Mouse (Mus musculus) forebrain, embryonic 13.5 days (tissue): Measurements from ENCODE around the gene Btbd1. TPM values are rescaled to one million over a fixed set of nuclear protein-coding genes. Genes with fewer than 3 reads are reported as not detected.

Source experiments
- ATAC-seq: fragments of 200-750 bp; cut with Nextera tagmentation; 2 replicates; pipeline ENCODE4 v1.8.0; 2017
- H3K27ac ChIP-seq: fragments of 300-500 bp; sonication (generic); 2 replicates; pipeline ENCODE4 v1.5.1; 2015; ENCODE audit warnings: inconsistent platforms, mild to moderate bottlenecking, moderate library complexity
- H3K27me3 ChIP-seq: fragments of 300-500 bp; sonication (generic); 2 replicates; pipeline ENCODE4 v1.6.1; 2015; ENCODE audit warnings: mild to moderate bottlenecking, inconsistent platforms
- H3K36me3 ChIP-seq: fragments of 300-500 bp; sonication (generic); 2 replicates; pipeline ENCODE4 v1.6.1; 2015; ENCODE audit warnings: mild to moderate bottlenecking, inconsistent platforms; ENCODE audit not compliant: poor library complexity, severe bottlenecking
- H3K4me1 ChIP-seq: fragments of 300-500 bp; sonication (generic); 2 replicates; pipeline ENCODE4 v1.6.1; 2015; ENCODE audit warnings: inconsistent platforms
- H3K4me2 ChIP-seq: fragments of 300-500 bp; sonication (generic); 2 replicates; pipeline ENCODE4 v1.6.1; 2015; ENCODE audit warnings: inconsistent platforms, mild to moderate bottlenecking, moderate library complexity
- H3K4me3 ChIP-seq: fragments of 300-500 bp; sonication (generic); 2 replicates; pipeline ENCODE4 v1.5.1; 2015; ENCODE audit warnings: mild to moderate bottlenecking, inconsistent platforms
- H3K9ac ChIP-seq: fragments of 300-500 bp; sonication (generic); 2 replicates; pipeline ENCODE4 v1.6.1; 2015; ENCODE audit warnings: mild to moderate bottlenecking, inconsistent platforms
- H3K9me3 ChIP-seq: fragments of 300-500 bp; sonication (generic); replicated peaks from 2 replicates; pipeline ENCODE4 v1.6.1; 2016; ENCODE audit warnings: inconsistent platforms
- WGBS: fragments of 180-500 bp; shearing (Covaris S2); methylation state at CpG from one replicate; pipeline ENCODE4 v1.1.7; 2015; 5-methylcytosine and 5-hydroxymethylcytosine counted together
- polyA plus RNA-seq: library from polyadenylated mRNA; unstranded; fragments of >200 nt; fragmentation: Nextera tagmentation; extraction: Ambion mirVana; gene quantifications from 2 replicates; pipeline ENCODE4 v1.2.1, GENCODE M21; 2015

Btbd1 gene
- polyA plus RNA-seq, 1 experiment from 2014 or later = 86.9 TPM

DNA sequence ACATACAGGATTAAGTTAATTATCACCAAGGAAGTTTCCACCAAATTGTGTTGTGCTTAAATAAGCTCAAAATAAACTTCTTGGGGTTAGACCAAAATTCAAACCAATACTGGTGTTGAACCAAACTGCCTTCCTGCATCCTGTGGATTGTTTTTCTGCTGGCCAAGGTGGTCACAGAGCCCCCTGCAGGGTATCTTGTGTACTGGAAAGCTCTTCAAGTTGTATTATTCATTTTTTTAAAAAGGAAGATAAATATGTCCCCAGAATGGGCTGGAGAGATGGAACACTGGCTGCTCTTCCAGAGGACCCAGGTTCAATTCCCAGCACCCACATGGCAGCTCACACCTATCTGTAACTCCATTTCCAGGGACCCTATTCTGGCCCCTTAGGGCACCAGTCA lies 5.6 kb upstream of the Btbd1 start:
- Histone ChIP-seq H3K27me3 (no peaks in the 10 kb centered on the region), H3K4me1 (0 out of 2 replicates have a peak, but pooled peaks cover 2% of the 10 kb centered on the region), H3K9ac (no peak overlapping the region), H3K27ac (no peak overlapping the region), H3K9me3 (no peaks in the 10 kb centered on the region), H3K4me2 (no peak overlapping the region), H3K4me3 (no peak overlapping the region), H3K36me3 (no peaks in the 10 kb centered on the region)
- no peak for ATAC-seq

- no peaks in the 10 kb centered on the region for H3K27me3 ChIP-seq
- H3K9me3 ChIP-seq = no peaks in the 10 kb centered on the region
- no peaks in the 10 kb centered on the region for H3K36me3 ChIP-seq
- H3K4me2 ChIP-seq = peak overlapping the region; percentile 68
- peak; percentile 80 for ATAC-seq
- under 1% methylated on average over 73 of the region's 91 CpGs for WGBS
- peak overlapping the region; percentile 96 for H3K27ac ChIP-seq
- H3K4me3 ChIP-seq = peak overlapping the region; percentile 74
- H3K9ac ChIP-seq = peak overlapping the region; percentile 91
- peaks cover 40% of the 10 kb centered on the region for H3K4me1 ChIP-seq
Observed at GRCm38 (mm10) chr7:81828681-81829378, 401 bp downstream of the Btbd1 start.

DNA sequence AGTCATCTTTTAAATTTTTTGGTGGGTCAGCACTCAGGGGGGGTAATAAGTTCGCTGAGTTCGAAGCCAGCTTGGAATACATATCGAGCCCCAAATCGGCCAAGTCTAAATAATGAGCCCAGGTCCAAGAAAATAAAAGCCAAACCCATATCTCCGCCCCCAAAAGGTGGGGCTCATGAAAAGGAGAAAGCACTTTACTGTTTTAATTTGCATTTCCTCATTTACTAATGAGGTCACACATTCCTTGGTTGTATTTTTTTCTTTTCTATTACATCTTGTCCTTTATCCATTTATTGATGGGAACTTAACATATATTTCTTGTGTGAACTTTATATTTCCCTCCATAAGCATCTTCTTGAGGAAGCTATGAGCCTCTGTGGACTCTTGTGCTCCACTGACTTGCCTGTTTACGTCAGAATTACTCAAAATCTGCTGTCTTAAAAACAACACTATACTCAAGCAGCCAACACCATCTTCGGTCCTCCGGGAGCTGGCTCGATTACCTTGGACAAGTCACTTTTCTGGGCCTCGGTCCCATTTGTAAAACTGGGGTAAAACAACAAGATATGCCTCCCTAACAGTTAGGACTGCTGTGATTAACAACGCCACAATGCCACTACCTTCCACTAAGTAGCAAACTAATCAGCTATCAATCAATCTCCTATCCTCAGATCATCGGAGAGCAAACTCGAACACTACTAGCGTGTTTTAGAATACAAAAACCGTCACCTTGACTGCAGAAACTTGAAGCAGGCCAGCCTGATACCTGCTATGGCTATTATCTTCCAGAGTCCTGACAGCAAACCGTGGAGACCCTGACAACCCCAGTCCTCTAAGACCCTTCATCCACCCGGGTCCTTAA lies 1.2 kb downstream of the Btbd1 start:
- Histone ChIP-seq H3K9ac (peak overlapping the region; percentile 91), H3K4me3 (peak overlapping the region; percentile 74), H3K4me2 (peak overlapping the region; percentile 68), H3K36me3 (no peaks in the 10 kb centered on the region), H3K4me1 (peaks cover 40% of the 10 kb centered on the region), H3K27me3 (no peaks in the 10 kb centered on the region), H3K27ac (peak overlapping the region; percentile 96), H3K9me3 (no peaks in the 10 kb centered on the region)
- 19% methylated on average over 17 of the region's 17 CpGs for WGBS
- no peak for ATAC-seq

GRCm38 (mm10) chr7:81825381-81825780 lies 3.9 kb downstream of the Btbd1 start:
- Histone ChIP-seq H3K4me1 (peaks cover 40% of the 10 kb centered on the region), H3K27me3 (no peaks in the 10 kb centered on the region), H3K9ac (no peak overlapping the region), H3K9me3 (no peaks in the 10 kb centered on the region), H3K27ac (no peak overlapping the region), H3K4me3 (no peak overlapping the region), H3K36me3 (no peaks in the 10 kb centered on the region), H3K4me2 (peak overlapping the region; percentile 36)
- no peak for ATAC-seq
- WGBS = 37% methylated on average over 3 of the region's 3 CpGs

DNA sequence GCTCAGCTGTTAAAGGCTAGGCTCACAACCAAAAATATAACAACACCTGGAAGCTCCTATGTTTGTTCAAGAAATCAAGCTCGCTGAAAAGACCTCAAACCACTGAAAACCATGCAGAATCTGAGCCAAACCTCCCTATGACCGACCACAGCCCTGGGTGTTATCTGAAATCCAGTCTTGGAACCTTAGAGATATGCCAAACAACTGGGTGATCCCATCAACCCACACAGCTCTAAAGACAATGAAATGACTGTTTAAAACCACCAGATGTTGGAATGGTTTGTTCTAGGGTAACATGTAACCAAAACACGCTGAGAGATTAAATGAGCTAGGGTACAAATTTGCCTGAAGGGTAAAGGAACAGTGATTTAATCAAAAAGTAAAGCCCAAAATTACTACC lies 4.3 kb downstream of the Btbd1 start:
- Histone ChIP-seq H3K9me3 (no peaks in the 10 kb centered on the region), H3K4me1 (peaks cover 38% of the 10 kb centered on the region), H3K27ac (no peak overlapping the region), H3K27me3 (no peaks in the 10 kb centered on the region), H3K4me3 (no peak overlapping the region), H3K9ac (no peak overlapping the region), H3K4me2 (no peak overlapping the region), H3K36me3 (no peaks in the 10 kb centered on the region)
- ATAC-seq = no peak
- 82% methylated on average over 3 of the region's 3 CpGs for WGBS

- peak overlapping the region; percentile 76 for H3K27ac ChIP-seq
- peak; percentile 53; the same call in 1 of the 2 replicates for ATAC-seq
- WGBS = 65% methylated on average over 5 of the region's 5 CpGs
Observed at GRCm38 (mm10) chr7:81806067-81806466, 23.2 kb downstream of the Btbd1 start.

GRCm38 (mm10) chr7:81789095-81789757 lies 40.0 kb downstream of the Btbd1 start, which contains the start of gene 3110040N11Rik:
3110040N11Rik (minus strand) TSS chr7:81789478.
- WGBS = under 1% methylated on average over 38 of the region's 38 CpGs

More at GRCm38 (mm10) chr7:81806067-81806466, 23.2 kb downstream of the Btbd1 start:
- no peak overlapping the region for H3K4me3 ChIP-seq
- no peak overlapping the region for H3K4me2 ChIP-seq
- peak overlapping the region; percentile 40 for H3K9ac ChIP-seq
- peaks cover 9% of the 10 kb centered on the region; the same call in 1 of the 2 replicates for H3K36me3 ChIP-seq
- H3K27me3 ChIP-seq = no peaks in the 10 kb centered on the region
- peaks cover 6% of the 10 kb centered on the region for H3K4me1 ChIP-seq
- no peaks in the 10 kb centered on the region for H3K9me3 ChIP-seq

DNA sequence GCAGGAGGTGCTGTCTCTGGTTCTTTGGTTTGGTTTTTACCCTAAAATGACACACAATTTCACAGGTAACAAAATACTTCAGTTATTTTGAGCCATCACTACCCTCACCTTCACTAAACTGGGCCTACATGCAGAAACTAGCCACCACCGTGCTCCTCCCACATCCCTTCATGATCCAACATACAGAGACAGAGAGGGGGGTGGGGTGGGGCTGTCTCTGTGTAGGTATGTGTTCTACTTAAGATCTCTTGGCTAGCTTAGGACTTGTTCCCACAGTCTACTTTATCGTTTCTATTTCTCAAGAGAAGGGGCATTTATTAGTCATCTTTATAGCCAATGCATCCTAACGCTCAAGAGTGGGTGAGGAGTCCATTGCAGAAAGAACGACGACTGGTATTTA lies 40.7 kb downstream of the Btbd1 start:
- peak overlapping the region; percentile 82 for H3K9ac ChIP-seq
- ATAC-seq = peak; percentile 31; the same call in 1 of the 2 replicates
- no peaks in the 10 kb centered on the region for H3K9me3 ChIP-seq
- peaks cover 12% of the 10 kb centered on the region for H3K4me1 ChIP-seq
- H3K4me3 ChIP-seq = peak overlapping the region; percentile 64
- peak overlapping the region; percentile 82 for H3K4me2 ChIP-seq
- H3K27ac ChIP-seq = peak overlapping the region; percentile 99
- WGBS = 7% methylated on average over 5 of the region's 5 CpGs
- peaks cover 20% of the 10 kb centered on the region for H3K36me3 ChIP-seq
- H3K27me3 ChIP-seq = no peaks in the 10 kb centered on the region

More at GRCm38 (mm10) chr7:81789095-81789757, 40.0 kb downstream of the Btbd1 start, which contains the start of gene 3110040N11Rik:
- Histone ChIP-seq H3K4me3 (peak within 1 kb of the TSS; percentile 64), H3K36me3 (peaks cover 25% of the 10 kb centered on the region), H3K4me2 (peak within 1 kb of the TSS; percentile 82), H3K9ac (peak within 1 kb of the TSS; percentile 82), H3K27me3 (no peaks in the 10 kb centered on the region), H3K27ac (peak within 1 kb of the TSS; percentile 99), H3K4me1 (peaks cover 12% of the 10 kb centered on the region), H3K9me3 (no peaks in the 10 kb centered on the region)
- ATAC-seq = peak; percentile 96

DNA sequence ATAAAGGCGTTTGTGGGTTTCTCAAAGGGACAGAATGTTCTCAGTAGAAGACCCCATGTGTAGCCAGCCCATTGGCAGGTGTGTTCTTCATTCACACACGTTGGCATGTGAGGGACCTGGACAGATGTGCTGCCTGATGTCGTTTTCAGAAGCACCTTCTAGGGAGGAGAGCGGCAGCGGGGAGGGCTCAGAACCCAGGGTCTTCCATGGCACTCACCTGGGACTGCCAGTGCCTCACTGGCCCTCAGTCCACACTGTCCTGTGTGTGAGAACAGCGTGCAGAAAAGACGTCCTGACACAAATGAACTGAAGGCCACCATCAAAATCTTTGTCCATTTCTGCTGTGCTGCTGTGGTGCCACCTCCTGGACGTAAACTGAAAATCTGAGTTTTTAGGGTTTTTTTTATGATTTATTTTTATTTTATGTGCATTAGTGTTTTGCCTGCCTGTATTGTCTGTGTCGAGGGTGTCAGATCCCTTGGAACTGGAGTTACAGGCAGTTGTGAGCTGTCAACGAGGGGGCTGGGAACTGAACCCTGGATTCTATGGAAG lies 51.5 kb downstream of the Btbd1 start:
- Histone ChIP-seq H3K4me1 (no peaks in the 10 kb centered on the region), H3K27me3 (no peaks in the 10 kb centered on the region), H3K9me3 (no peaks in the 10 kb centered on the region), H3K27ac (no peak overlapping the region), H3K9ac (no peak overlapping the region), H3K36me3 (peaks cover 48% of the 10 kb centered on the region), H3K4me3 (no peak overlapping the region), H3K4me2 (no peak overlapping the region)
- 76% methylated on average over 10 of the region's 10 CpGs for WGBS
- ATAC-seq = no peak

DNA sequence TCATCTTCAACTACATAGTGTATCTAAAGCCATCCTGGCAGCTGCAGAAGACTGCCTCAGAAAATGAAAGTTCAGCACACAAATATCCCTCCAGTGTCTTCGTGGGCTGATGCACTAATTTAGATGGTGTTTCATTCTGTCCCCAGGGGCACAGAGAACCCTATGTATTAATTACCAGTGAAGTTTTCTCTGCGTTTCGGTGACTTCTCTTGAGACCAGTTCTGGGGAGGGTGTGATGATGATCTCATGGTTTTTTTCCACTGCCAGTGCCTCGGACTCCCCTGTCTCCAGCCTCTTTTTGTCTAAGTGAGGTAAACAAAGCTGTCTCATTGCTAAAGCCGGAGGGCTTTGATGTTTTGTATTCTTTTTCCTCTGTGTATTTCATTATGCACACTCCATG lies 53.9 kb downstream of the Btbd1 start:
- no peaks in the 10 kb centered on the region for H3K9me3 ChIP-seq
- no peak overlapping the region for H3K4me2 ChIP-seq
- H3K4me1 ChIP-seq = no peaks in the 10 kb centered on the region
- no peak for ATAC-seq
- no peak overlapping the region for H3K27ac ChIP-seq
- H3K4me3 ChIP-seq = no peak overlapping the region
- WGBS = 53% methylated on average over 5 of the region's 5 CpGs
- no peak overlapping the region for H3K9ac ChIP-seq
- H3K27me3 ChIP-seq = no peaks in the 10 kb centered on the region
- peaks cover 25% of the 10 kb centered on the region for H3K36me3 ChIP-seq

- Histone ChIP-seq H3K9me3 (no peaks in the 10 kb centered on the region), H3K27ac (no peak overlapping the region), H3K4me3 (no peak overlapping the region), H3K27me3 (no peaks in the 10 kb centered on the region), H3K4me1 (no peaks in the 10 kb centered on the region), H3K9ac (no peak overlapping the region), H3K4me2 (no peak overlapping the region), H3K36me3 (0 out of 2 replicates have a peak, but pooled peaks cover 10% of the 10 kb centered on the region)
- no peak for ATAC-seq
- WGBS = 86% methylated on average over 10 of the region's 10 CpGs
Observed at GRCm38 (mm10) chr7:81772786-81773539, 56.3 kb downstream of the Btbd1 start.
